Mouse (Mus musculus) ES-Bruce4 (cell line): ENCODE results near the gene Gm49368.

Source experiments
- CTCF ChIP-seq: IDR thresholded peaks from one replicate; pipeline ENCODE4 v1.8.1; 2011; ENCODE audit warnings: low read depth, low read length
- EP300 ChIP-seq: IDR thresholded peaks from 2 replicates; pipeline ENCODE4 v1.6.1; 2011; ENCODE audit warnings: low read depth, low read length; ENCODE audit not compliant: insufficient read depth
- POLR2A ChIP-seq: IDR thresholded peaks from one replicate; pipeline ENCODE4 v1.8.1; 2011; ENCODE audit warnings: low read length; ENCODE audit not compliant: insufficient read depth

- TF ChIP-seq EP300 (no peak), CTCF (no peak), POLR2A (no peak)
These were observed 18.2 kb upstream of the Gm49368 start for GRCm38 (mm10) chr7:128044142-128044785.
